ENCODE assay signal across 9 mouse cellular contexts in the genomic region with DNA sequence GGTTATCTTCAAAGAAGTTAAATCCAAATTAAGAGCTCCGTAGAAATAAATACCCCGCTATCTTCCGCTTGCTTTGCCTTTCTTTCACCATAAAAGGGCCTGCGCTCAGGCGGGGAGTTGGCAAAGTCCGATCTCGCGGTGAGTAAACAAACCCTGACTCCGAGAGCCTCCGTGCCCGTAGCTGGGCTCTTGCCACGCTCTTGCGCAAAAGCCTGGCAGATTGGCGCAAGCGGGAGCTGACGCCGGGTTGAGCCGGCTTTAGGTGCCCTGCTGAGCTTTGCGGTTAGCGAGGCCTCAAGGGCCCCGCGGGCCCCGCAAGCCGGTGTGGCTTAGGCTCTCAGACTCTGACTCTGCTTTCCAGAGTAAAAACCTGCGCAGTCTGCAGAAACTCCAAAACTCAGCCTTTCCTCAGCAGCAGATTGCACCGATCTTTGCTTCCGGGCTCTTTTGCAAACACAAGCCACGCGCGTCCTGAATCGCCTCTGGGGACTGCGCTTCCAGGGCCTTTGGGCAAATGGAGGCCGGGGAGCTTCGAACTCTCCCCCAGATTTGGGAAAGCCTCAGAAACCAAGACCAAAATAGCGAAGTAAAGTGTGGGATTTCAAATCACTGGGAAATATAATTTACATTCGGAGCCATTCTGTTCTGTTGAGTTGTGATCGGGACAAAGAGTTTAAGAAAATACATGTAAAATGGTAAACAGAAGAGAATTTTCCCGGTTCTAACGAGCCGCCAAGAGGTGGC. TPM values are rescaled to one million over a fixed set of nuclear protein-coding genes. Genes with fewer than 3 reads are reported as not detected.
DNase-seq lines count a peak whose midpoint lies in the region; ATAC-seq lines count a peak whose summit lies in the region.
"Had no signal": no experiment of that assay in that cellular context is flagged by ENCODE, and none has a peak within 500 bp of the region (broad histone marks: within the 10 kb centered on the region; RNA-seq: fewer than 3 reads in every experiment).

No protein-coding gene starts in this region.

- H3K27ac ChIP-seq in forebrain, embryonic 14.5 days (ENCODE audit: low read depth, low read length): no peak overlapping the region
- no peak overlapping the region for H3K27ac ChIP-seq in limb, embryonic 11.5 days (replicated peaks; ENCODE audit: low read depth, low read length)
- peak overlapping the region; percentile 81 for H3K27ac ChIP-seq in midbrain, embryonic 12.5 days (replicated peaks)

- no peaks in the 10 kb centered on the region for H3K9me3 ChIP-seq in forebrain, embryonic 14.5 days (replicated peaks; ENCODE audit: control insufficient read depth, low read length)
- H3K9me3 ChIP-seq in limb, embryonic 11.5 days (ENCODE audit: control insufficient read depth, low read length): no peaks in the 10 kb centered on the region
- H3K9me3 ChIP-seq in midbrain, embryonic 12.5 days: no peaks in the 10 kb centered on the region

- under 1% methylated on average over 40 of the region's 40 CpGs for WGBS in forebrain, embryonic 14.5 days
- WGBS in limb, embryonic 11.5 days: under 1% methylated on average over 40 of the region's 40 CpGs
- WGBS in midbrain, embryonic 12.5 days: under 1% methylated on average over 40 of the region's 40 CpGs

- H3K4me2 ChIP-seq in forebrain, embryonic 14.5 days (ENCODE audit: low read length): peak overlapping the region; percentile 25; the same call in 1 of the 2 replicates
- 0 out of 2 replicates have a peak overlapping the region, but pooled peaks have one; percentile 11 for H3K4me2 ChIP-seq in limb, embryonic 11.5 days (ENCODE audit: low read depth, severe bottlenecking)
- peak overlapping the region; percentile 82 for H3K4me2 ChIP-seq in midbrain, embryonic 12.5 days (replicated peaks)

- peak; percentile 80 for DNase-seq in urinary bladder, adult 18-20 months (ENCODE audit: low spot score in 2 of 2)
- no peak for DNase-seq in urinary bladder, postnatal 10 days (ENCODE audit: low spot score)
- no peak for DNase-seq in forebrain, embryonic 14.5 days (ENCODE audit: low spot score)
- peak; percentile 69 for DNase-seq in limb, embryonic 11.5 days (ENCODE audit: low spot score)
- peak; percentile 74 for DNase-seq in urinary bladder, adult 2 months (ENCODE audit: low spot score)
- DNase-seq in T-cell, adult 2 months (ENCODE audit: low spot score): no peak

- H3K4me1 ChIP-seq in forebrain, embryonic 14.5 days (ENCODE audit: control insufficient read depth, insufficient read depth, low read length): 0 out of 2 replicates have a peak, but pooled peaks cover 5% of the 10 kb centered on the region
- peaks cover 4% of the 10 kb centered on the region; the same call in 1 of the 2 replicates for H3K4me1 ChIP-seq in limb, embryonic 11.5 days (ENCODE audit: control insufficient read depth, insufficient read depth, low read length)
- peaks cover 35% of the 10 kb centered on the region for H3K4me1 ChIP-seq in midbrain, embryonic 12.5 days

- peak overlapping the region; percentile 46 for H3K9ac ChIP-seq in forebrain, embryonic 14.5 days (ENCODE audit: low read length)
- no peak overlapping the region for H3K9ac ChIP-seq in limb, embryonic 11.5 days (ENCODE audit: low read length)
- H3K9ac ChIP-seq in midbrain, embryonic 12.5 days (replicated peaks): peak overlapping the region; percentile 79

- H3K36me3 ChIP-seq in forebrain, embryonic 14.5 days (ENCODE audit: control insufficient read depth, insufficient read depth, low read length): no peaks in the 10 kb centered on the region
- H3K36me3 ChIP-seq in limb, embryonic 11.5 days (ENCODE audit: control insufficient read depth, insufficient read depth, low read length): no peaks in the 10 kb centered on the region
- no peaks in the 10 kb centered on the region for H3K36me3 ChIP-seq in midbrain, embryonic 12.5 days

- no peak for ATAC-seq in forebrain, embryonic 14.5 days
- ATAC-seq in hematopoietic stem cell, adult 5-6 weeks (replicated peaks in 1 of 2; ENCODE audit: insufficient read depth in 1 of 2, low FRiP score in 2 of 2, low TSS enrichment in 1 of 2, low read depth in 1 of 2, poor library complexity in 2 of 2, severe bottlenecking in 2 of 2): peak; percentile 40 to 41; a peak in 3 of 4 replicates
- no peak for ATAC-seq in limb, embryonic 11.5 days (ENCODE audit: insufficient number of reproducible peaks, low FRiP score, low TSS enrichment, low read depth)
- ATAC-seq in midbrain, embryonic 12.5 days (ENCODE audit: low FRiP score, low read depth): no peak

- H3K27me3 ChIP-seq in forebrain, embryonic 14.5 days (replicated peaks; ENCODE audit: control insufficient read depth, insufficient read depth, low read length): peaks cover 94% of the 10 kb centered on the region
- H3K27me3 ChIP-seq in limb, embryonic 11.5 days (ENCODE audit: control insufficient read depth, insufficient read depth, low read length): peaks cover 85% of the 10 kb centered on the region
- H3K27me3 ChIP-seq in midbrain, embryonic 12.5 days: peaks cover 94% of the 10 kb centered on the region

- peak overlapping the region; percentile 41 for H3K4me3 ChIP-seq in forebrain, embryonic 14.5 days (ENCODE audit: low read depth, low read length)
- peak overlapping the region; percentile 9 for H3K4me3 ChIP-seq in limb, embryonic 11.5 days (ENCODE audit: low read depth, low read length)
- peak overlapping the region; percentile 57 for H3K4me3 ChIP-seq in midbrain, embryonic 12.5 days

RNA-seq across cellular contexts. Expression of a gene that starts 2.6 kb away (rescaled TPM):
- polyA plus RNA-seq in forebrain, embryonic 14.5 days (2014; fragmentation: Nextera tagmentation; extraction: Ambion mirVana): 7.0 and 7.2 TPM in 2 replicates
- not detected in 2 replicates for total RNA-seq in hematopoietic stem cell, adult 5-6 weeks (2017)
- polyA plus RNA-seq in limb, embryonic 11.5 days (2014; fragmentation: Nextera tagmentation; extraction: Ambion mirVana): 0.36 and 0.60 TPM in 2 replicates
- polyA plus RNA-seq in midbrain, embryonic 12.5 days (2016; fragmentation: Nextera tagmentation; extraction: Ambion mirVana): 50.5 and 55.0 TPM in 2 replicates
- not detected in 2 replicates for polyA plus RNA-seq in urinary bladder, adult 2 months (2012; rRNA removed)
- total RNA-seq: MEL had no signal

RNA-seq across cellular contexts. Expression of a gene that starts 9.4 kb away (rescaled TPM):
- 45.1 and 45.5 TPM in 2 replicates for polyA plus RNA-seq in forebrain, embryonic 14.5 days (2014; fragmentation: Nextera tagmentation; extraction: Ambion mirVana)
- total RNA-seq in hematopoietic stem cell, adult 5-6 weeks (2017): 106 and 107 TPM in 2 replicates
- 51.1 and 53.3 TPM in 2 replicates for polyA plus RNA-seq in limb, embryonic 11.5 days (2014; fragmentation: Nextera tagmentation; extraction: Ambion mirVana)
- 56.6 and 58.8 TPM in 2 replicates for polyA plus RNA-seq in midbrain, embryonic 12.5 days (2016; fragmentation: Nextera tagmentation; extraction: Ambion mirVana)
- 6.2 and 9.8 TPM in 2 replicates for polyA plus RNA-seq in urinary bladder, adult 2 months (2012; rRNA removed)

Comparison
In these comparisons a context has a peak if more than half of its experiments do, and no peak if none do; other contexts are left out.
1. DNase-seq: peak in urinary bladder, adult 18-20 months (2 of 2), limb, embryonic 11.5 days (single experiment) and urinary bladder, adult 2 months (single experiment); none in urinary bladder, postnatal 10 days (single experiment), forebrain, embryonic 14.5 days (single experiment) and T-cell, adult 2 months (single experiment).
2. ATAC-seq: peak in hematopoietic stem cell, adult 5-6 weeks (2 of 2); none in forebrain, embryonic 14.5 days (single experiment), limb, embryonic 11.5 days (single experiment) and midbrain, embryonic 12.5 days (single experiment).
3. H3K4me2 ChIP-seq: peak in every context shown above with its lines; median percentile 82 in midbrain, embryonic 12.5 days; 25 in forebrain, embryonic 14.5 days; 11 in limb, embryonic 11.5 days.
4. Peak in every context shown above with its lines, with median percentiles within 50 percentile points of each other: H3K4me3 ChIP-seq.